Mouse (Mus musculus): Measurements from ENCODE around the gene Ano8. TPM values are rescaled to one million over a fixed set of nuclear protein-coding genes. Genes with fewer than 3 reads are reported as not detected.
"Not testable (repeated sequence)": the region's sequence is repeated elsewhere in the genome, so short reads cannot be mapped to it uniquely, and the experiment has no call there.

Ano8 gene
- polyA plus RNA-seq, 1 experiment from 2014 or later, result 1.1 TPM

DNA sequence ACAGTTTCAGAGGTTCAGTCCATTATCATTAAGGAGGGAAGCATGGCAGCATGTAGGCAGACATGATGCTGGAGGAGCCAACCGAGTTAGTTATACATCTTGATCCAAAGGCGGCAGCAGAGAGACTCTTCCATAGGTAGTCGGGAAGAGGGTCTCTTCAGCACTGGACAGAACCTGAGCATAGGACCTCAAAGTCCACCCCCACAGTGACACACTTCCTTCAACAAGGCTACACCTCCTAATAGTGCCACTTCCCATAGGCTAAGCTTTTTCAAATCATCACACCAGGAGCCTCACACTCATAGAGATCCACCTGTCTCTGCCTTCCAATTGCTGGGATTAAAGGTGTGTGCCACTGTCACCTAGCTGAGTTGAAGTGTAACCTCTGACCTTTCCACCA, 48.7 kb downstream of the Ano8 start:
- DNase-seq (ENCODE audit: low spot score), result no peak

DNA sequence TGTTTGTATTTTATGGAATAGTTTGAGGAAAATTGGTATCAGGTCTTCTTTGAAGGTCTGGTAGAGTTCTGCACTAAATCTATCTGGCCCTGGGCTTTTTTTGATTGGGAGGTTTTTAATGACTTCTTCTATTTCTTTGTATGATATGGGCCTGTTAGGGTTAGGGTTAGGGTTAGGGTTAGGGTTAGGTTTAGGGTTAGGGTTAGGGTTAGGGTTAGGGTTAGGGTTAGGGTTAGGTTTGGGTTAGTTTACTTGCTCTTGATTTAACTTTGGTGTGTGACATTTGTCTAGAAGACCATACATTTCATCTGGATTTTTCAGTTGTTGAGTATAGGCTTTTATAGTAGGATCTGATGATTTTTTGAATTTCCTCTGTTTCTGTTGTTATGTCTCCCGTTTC, 52.8 kb downstream of the Ano8 start:
- not testable (repeated sequence) for ATAC-seq; H3K4me2 ChIP-seq (replicated peaks; ENCODE audit: low read depth, low read length); H3K27me3 ChIP-seq (replicated peaks; ENCODE audit: insufficient read depth, low read length); H3K9me3 ChIP-seq (ENCODE audit: low read length); H3K36me3 ChIP-seq (ENCODE audit: insufficient read depth, low read length); DNase-seq (ENCODE audit: low spot score); H3K27ac ChIP-seq (ENCODE audit: low read length); H3K9ac ChIP-seq (replicated peaks; ENCODE audit: low read depth); H3K4me3 ChIP-seq (ENCODE audit: low read depth, low read length); H3K4me1 ChIP-seq (ENCODE audit: insufficient read depth, low read depth, low read length)
- WGBS, result 62% methylated on average over 1 of the region's 1 CpGs

More for the DNA sequence above, 48.7 kb downstream of the Ano8 start:
- ATAC-seq, result no peak
- H3K36me3 ChIP-seq (ENCODE audit: insufficient read depth, low read length), result no peaks in the 10 kb centered on the region
- 49% methylated on average over 3 of the region's 3 CpGs for WGBS
- TF ChIP-seq CTCF (IDR thresholded peaks at IDR 0.05), result no peak
- no peak for TF ChIP-seq EP300 (IDR thresholded peaks at IDR 0.05)
- H3K4me1 ChIP-seq (ENCODE audit: insufficient read depth, low read depth, low read length), result no peaks in the 10 kb centered on the region
- H3K4me3 ChIP-seq (ENCODE audit: low read depth, low read length), result no peak overlapping the region
- H3K27me3 ChIP-seq (replicated peaks; ENCODE audit: insufficient read depth, low read length), result 0 out of 2 replicates have a peak, but pooled peaks cover 2% of the 10 kb centered on the region
- H3K27ac ChIP-seq (ENCODE audit: low read length), result no peak overlapping the region
- no peak overlapping the region for H3K4me2 ChIP-seq (replicated peaks; ENCODE audit: low read depth, low read length)
- H3K9me3 ChIP-seq (ENCODE audit: low read length), result no peaks in the 10 kb centered on the region
- no peak overlapping the region for H3K9ac ChIP-seq (replicated peaks; ENCODE audit: low read depth)

Other genes starting within 250 kb of the Ano8 start
- gene Myo9b, start 213.2 kb downstream of the Ano8 start, polyA plus RNA-seq (2015; fragmentation: Nextera tagmentation; extraction: Ambion mirVana), result 9.1 and 9.6 TPM in 2 replicates
- gene Haus8, start 213.0 kb downstream of the Ano8 start, polyA plus RNA-seq (2015; fragmentation: Nextera tagmentation; extraction: Ambion mirVana), result 13.5 and 18.9 TPM in 2 replicates
- gene Use1, start 119.1 kb downstream of the Ano8 start, polyA plus RNA-seq (2015; fragmentation: Nextera tagmentation; extraction: Ambion mirVana), result 136 and 139 TPM in 2 replicates
- 11.1 and 11.9 TPM in 2 replicates for gene Ocel1, start 114.7 kb downstream of the Ano8 start, polyA plus RNA-seq (2015; fragmentation: Nextera tagmentation; extraction: Ambion mirVana)
- gene Nr2f6, start 104.0 kb downstream of the Ano8 start, polyA plus RNA-seq (2015; fragmentation: Nextera tagmentation; extraction: Ambion mirVana), result 61.5 and 69.4 TPM in 2 replicates
- gene Ushbp1, start 90.2 kb downstream of the Ano8 start, polyA plus RNA-seq (2015; fragmentation: Nextera tagmentation; extraction: Ambion mirVana), result 29.5 and 42.0 TPM in 2 replicates
- gene Babam1, start 89.1 kb downstream of the Ano8 start, polyA plus RNA-seq (2015; fragmentation: Nextera tagmentation; extraction: Ambion mirVana), result 60.8 and 62.5 TPM in 2 replicates
- 0.72 and 1.5 TPM in 2 replicates for gene Ankle1, start 80.0 kb downstream of the Ano8 start, polyA plus RNA-seq (2015; fragmentation: Nextera tagmentation; extraction: Ambion mirVana)
- 23.8 and 27.6 TPM in 2 replicates for gene Abhd8, start 22.3 kb downstream of the Ano8 start, polyA plus RNA-seq (2015; fragmentation: Nextera tagmentation; extraction: Ambion mirVana)
- 137 and 146 TPM in 2 replicates for gene Mrpl34, start 21.0 kb downstream of the Ano8 start, polyA plus RNA-seq (2015; fragmentation: Nextera tagmentation; extraction: Ambion mirVana)
- gene Dda1, start 16.8 kb downstream of the Ano8 start, polyA plus RNA-seq (2015; fragmentation: Nextera tagmentation; extraction: Ambion mirVana), result 73.7 and 78.6 TPM in 2 replicates
- gene Gtpbp3, start 2.1 kb upstream of the Ano8 start, polyA plus RNA-seq (2015; fragmentation: Nextera tagmentation; extraction: Ambion mirVana), result 10.6 and 11.6 TPM in 2 replicates
- gene Plvap, start 25.8 kb upstream of the Ano8 start, polyA plus RNA-seq (2015; fragmentation: Nextera tagmentation; extraction: Ambion mirVana), result 246 and 265 TPM in 2 replicates
- gene Ccdc194, start 39.7 kb upstream of the Ano8 start, polyA plus RNA-seq (2015; fragmentation: Nextera tagmentation; extraction: Ambion mirVana), result 0.07 and 0.08 TPM in 2 replicates
- 86.2 and 99.8 TPM in 2 replicates for gene Bst2, start 51.5 kb upstream of the Ano8 start, polyA plus RNA-seq (2015; fragmentation: Nextera tagmentation; extraction: Ambion mirVana)
- gene Mvb12a, start 57.0 kb upstream of the Ano8 start, polyA plus RNA-seq (2015; fragmentation: Nextera tagmentation; extraction: Ambion mirVana), result 103 and 112 TPM in 2 replicates
- 8.5 and 8.7 TPM in 2 replicates for gene Tmem221, start 72.9 kb upstream of the Ano8 start, polyA plus RNA-seq (2015; fragmentation: Nextera tagmentation; extraction: Ambion mirVana)
- gene Nxnl1, start 80.6 kb upstream of the Ano8 start, polyA plus RNA-seq (2015; fragmentation: Nextera tagmentation; extraction: Ambion mirVana), result 0.11 and 0.13 TPM in 2 replicates
- 26.9 and 27.7 TPM in 2 replicates for gene Slc27a1, start 82.9 kb upstream of the Ano8 start, polyA plus RNA-seq (2015; fragmentation: Nextera tagmentation; extraction: Ambion mirVana)
- 174 and 177 TPM in 2 replicates for gene Pgls, start 106.2 kb upstream of the Ano8 start, polyA plus RNA-seq (2015; fragmentation: Nextera tagmentation; extraction: Ambion mirVana)
- gene Fam129c, start 111.7 kb upstream of the Ano8 start, polyA plus RNA-seq (2015; fragmentation: Nextera tagmentation; extraction: Ambion mirVana), result 1.2 and 2.0 TPM in 2 replicates
- gene Colgalt1, start 125.0 kb upstream of the Ano8 start, polyA plus RNA-seq (2015; fragmentation: Nextera tagmentation; extraction: Ambion mirVana), result 64.7 and 66.0 TPM in 2 replicates
- 0.35 and 0.46 TPM in 2 replicates for gene Unc13a, start 185.8 kb upstream of the Ano8 start, polyA plus RNA-seq (2015; fragmentation: Nextera tagmentation; extraction: Ambion mirVana)
- gene Jak3, start 190.3 kb upstream of the Ano8 start, polyA plus RNA-seq (2015; fragmentation: Nextera tagmentation; extraction: Ambion mirVana), result 7.7 and 10.0 TPM in 2 replicates
- gene Insl3, start 203.3 kb upstream of the Ano8 start, polyA plus RNA-seq (2015; fragmentation: Nextera tagmentation; extraction: Ambion mirVana), result 2.9 and 3.9 TPM in 2 replicates
- gene B3gnt3, start 215.8 kb upstream of the Ano8 start, polyA plus RNA-seq (2015; fragmentation: Nextera tagmentation; extraction: Ambion mirVana), result 11.7 and 12.1 TPM in 2 replicates
- gene Fcho1, start 239.8 kb upstream of the Ano8 start, polyA plus RNA-seq (2015; fragmentation: Nextera tagmentation; extraction: Ambion mirVana), result 1.4 and 1.8 TPM in 2 replicates

Data from lung, postnatal 0 days (tissue).